Mouse (Mus musculus): ENCODE data around the gene Tm6sf1.

The Tm6sf1 gene

DNA sequence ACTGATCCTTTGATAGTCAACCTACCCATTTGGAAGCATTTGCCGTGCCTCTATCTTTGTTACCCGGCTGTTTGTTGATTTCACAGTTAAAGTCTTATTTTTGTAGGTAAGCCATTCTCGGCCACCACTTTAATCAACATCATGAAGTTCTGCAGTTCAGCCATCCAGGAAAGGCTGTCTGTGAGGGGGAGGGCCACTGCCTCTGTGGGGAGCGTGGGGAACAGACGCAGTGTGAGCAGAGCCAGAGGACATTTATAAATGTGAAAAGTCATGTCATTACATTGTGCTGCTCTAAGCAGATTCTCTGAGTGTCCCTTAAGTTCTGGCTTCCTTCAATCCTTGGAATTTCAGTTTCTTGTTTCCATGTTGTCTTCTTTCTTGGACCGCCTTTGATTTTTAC lies 8.6 kb upstream of the Tm6sf1 start:
- no peak for DNase-seq (ENCODE audit: low read depth)

DNA sequence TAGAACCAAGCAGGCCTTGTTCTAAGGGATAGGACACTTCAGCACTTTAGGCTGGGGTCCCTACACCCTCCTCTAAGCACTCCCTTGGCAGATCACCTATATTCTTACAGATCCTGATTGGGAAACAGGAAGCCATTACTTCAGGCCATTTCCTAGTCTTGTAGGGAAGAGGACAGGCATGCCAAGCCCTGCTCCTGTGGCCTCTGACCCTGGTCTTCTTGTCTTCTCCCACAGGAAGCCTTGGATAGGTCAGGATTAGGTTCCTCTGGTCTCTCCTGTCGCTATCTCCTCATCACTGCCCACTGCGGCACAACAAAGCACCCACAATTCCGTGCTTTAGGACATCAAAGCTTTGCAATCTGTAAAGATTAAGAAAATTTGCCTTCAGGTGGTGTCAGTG lies 7.1 kb upstream of the Tm6sf1 start:
- DNase-seq (ENCODE audit: low read depth): no peak

DNA sequence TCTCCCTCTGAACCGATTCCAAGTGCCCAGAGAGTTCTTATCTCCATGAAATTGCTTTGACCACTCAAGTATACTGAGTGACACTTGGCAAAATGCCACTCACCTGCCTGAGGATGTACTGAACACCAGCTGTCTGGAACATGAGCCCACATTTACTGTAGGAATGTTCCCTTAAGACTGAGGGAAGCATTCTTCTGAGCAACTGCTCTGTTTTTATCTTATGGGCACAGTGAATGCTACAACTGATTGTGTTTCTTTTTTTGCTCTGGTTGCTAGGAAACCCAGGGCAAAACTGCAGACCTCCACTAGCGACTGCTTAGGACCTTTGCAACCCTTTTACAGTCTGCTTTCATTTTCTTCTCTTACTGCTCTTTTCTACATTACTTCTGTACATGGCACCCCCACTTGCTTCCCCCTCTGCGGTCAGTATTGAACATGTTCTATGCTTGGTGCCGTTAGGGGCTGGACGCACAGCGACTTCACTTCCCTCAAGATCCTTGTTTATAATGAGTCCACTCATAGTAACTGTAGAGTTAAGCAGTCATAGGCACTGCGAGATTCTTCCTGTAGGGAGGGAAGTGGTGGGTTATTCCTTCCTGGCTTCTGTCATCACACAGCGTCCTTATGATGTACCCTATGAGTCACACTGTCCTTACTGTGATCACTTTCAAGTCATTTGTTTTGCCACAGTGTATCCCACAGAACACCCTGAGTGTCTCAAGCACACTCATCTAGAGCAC lies 4.1 kb upstream of the Tm6sf1 start:
- no peak for DNase-seq (ENCODE audit: low read depth)

DNA sequence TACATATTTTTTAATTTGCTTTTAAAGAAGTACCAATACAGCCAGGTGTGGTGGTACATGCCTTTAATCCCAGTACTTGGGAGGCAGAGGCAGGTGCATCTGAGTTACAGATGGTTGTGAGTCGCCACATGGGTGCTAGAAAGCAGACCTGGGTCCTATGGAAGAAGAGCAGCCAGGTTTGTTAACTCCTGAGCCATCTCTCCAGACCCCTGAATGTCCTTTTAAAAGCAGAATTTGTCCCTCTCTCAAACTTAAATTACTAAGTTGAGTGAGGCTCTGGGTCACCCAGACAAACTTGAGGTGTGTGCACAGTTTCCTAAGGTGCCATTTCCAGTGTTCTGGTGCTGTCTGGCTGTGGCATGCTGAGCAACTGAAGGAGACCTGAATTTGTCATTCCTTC lies 3.1 kb upstream of the Tm6sf1 start, which contains the start of gene Gm10160:
TSS of gene Gm10160 (minus strand) at position 101 of the 400 bp plus-strand sequence.
- no peak for DNase-seq (ENCODE audit: low read depth)

DNA sequence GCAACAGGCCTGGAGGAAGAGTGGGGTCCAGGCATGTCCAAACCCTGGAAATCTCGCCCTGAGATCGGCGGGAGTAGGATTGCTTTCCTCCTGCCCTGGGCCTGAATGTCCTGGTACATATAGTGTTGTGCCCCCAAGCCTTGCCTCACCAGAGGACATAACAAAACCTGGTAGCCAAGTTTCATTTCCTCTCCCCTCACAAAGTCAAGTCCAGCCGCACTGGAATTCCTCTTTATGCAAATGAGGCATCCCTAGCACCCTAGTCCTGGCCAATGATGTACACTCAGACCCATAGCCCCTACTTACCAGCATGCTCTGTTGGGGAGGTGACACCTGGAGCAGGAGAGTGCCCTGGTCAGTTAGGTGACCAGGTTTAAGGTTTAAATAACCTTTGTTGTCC lies 2.6 kb upstream of the Tm6sf1 start:
- no peak for DNase-seq (ENCODE audit: low read depth)

DNA sequence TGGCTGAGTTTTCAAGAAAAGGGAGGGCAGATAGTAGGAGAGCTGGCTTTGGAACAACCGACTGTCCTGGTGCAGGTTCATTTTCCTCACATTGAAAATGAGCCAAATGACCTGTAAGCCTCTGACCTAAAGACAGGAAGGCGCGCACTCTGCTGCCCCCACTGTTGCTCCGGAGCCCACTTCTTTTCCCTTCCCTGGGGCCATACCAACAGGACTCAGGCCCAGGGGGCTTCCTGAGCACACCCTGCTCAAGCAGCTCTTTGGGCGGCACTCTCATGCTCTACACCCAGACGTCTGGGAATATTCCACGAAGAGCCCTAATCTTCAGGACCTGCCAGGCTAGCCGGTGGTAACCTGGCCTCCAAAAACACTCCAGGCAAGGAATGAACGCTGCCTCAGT lies 565 bp upstream of the Tm6sf1 start:
- no peak for DNase-seq (ENCODE audit: low read depth)

DNA sequence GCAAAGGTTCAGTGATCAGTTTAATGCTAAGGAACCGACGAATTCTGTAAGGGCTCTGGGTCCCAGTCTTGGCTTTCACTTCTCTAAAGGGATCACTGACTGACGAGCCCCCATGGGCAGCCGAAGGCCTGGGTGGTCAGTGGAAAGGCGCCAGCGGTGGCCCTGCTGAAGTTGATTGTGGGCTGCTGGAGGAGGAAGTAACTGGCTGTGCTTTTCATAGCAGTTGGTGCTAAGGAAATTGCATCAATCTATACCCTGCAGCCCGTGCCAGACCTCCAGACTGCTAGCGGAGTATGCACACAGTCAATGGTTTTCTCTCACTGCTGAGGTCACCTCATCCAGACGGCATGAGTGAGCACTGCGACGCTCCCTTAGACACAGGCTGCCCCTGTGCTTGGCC lies 1.3 kb downstream of the Tm6sf1 start:
- no peak for DNase-seq (ENCODE audit: low read depth)

DNA sequence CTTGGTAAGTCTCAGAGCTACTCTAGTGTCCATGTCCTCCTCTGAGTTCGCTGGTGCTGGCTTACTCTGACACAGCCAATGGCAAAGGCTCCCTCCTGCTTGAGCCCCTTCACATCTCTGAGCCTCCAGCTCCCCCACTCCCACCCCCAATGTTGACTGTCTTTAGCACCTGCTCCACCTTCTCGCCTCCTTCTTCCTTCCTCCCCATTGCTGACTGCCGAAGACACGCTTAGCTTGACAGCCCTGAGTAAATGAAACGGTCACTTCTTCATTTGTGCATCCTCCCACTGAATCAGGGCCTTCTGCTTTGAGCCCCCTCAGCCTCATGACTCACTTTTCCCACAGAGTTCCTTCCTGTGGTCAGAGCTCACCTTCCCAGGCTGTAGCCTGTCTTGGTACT lies 2.2 kb downstream of the Tm6sf1 start:
- no peak for DNase-seq (ENCODE audit: low read depth)

DNA sequence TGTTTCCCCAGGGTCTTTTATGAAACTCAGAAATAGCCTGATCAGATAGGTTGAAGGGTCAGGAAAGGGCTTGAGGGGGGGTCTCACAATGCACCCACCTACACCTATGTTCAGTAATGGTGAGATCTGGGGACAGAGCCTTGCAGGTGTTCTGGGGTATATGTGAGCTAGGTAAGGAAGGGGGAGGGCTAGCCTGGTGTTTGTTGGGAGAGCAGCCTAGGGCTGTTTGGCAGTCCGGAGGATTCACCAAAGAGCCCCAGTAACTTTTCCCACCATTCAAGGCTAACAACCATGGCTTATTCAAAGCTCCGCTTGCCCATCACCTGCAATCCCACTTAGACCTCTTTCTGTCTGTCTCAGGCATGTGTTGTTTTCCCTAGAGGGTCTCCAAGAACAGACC lies 2.7 kb downstream of the Tm6sf1 start:
- no peak for DNase-seq (ENCODE audit: low read depth)

DNA sequence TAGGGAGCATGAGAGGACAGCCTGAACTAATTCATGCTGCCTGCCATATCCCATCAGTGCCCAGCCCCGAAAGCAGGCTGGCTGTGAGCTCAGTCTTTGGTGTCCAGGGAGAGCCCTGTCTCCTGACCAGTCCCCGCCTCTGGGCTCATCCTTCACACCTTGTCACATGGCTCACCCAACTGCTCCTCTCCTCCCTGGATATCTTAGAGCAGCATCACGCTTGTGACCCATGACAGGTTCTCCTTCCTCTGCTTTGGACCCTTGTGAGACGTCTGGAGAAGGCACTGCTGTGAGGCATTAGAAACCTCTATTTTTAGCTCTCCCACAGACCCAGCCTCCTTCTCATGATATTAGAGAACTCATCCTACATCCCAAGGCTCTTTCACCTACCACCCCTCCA lies 3.1 kb downstream of the Tm6sf1 start:
- no peak for DNase-seq (ENCODE audit: low read depth)

DNA sequence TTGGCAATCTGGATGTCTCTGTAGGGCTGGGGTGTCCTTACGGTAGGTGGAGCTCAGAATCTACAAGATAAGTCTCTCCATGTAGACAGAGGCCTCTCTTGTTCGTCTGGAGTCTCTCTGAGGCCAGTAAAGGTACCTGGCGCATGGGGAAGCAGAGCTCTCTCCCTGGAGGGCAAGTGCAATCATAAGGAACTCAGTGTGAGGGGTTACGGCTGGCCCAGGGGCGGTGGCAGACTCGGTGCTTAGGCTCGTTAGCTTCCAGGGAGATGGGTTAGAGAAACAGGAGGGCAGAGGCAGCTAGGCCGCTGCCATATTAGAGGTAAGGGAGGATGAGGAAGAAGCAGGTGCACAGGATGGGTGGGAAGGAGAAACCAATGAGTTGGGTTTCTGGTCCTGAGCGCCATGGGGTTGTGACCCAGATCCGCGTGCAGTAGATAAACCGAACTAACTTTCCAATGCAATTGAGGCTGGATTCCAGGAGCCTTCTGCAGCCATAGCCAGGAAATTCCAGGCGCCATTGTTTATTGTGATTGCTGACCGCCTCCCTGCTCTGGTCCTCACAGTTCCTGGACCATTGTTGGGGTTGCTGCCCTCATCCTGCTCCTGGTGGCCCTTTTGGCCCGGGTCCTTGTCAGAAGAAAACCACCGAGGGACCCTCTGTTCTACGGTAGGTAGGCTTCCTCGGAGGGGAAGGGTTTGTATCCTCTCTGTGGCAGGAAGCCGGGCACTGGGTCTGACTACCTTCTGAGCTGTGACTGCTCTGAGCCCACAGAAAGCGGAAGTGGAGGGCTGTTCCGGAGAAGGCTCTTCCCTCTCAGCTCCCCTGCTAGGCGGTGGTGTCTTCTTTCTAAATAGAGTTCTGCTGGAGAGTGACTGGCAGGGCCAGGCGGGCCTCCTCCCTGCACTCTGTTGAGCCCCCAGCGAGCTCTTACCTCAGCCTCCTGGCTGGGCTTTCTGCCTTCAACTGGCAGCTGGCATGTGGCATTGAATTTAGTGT lies 4.1 kb downstream of the Tm6sf1 start:
- no peak for DNase-seq (ENCODE audit: low read depth)

DNA sequence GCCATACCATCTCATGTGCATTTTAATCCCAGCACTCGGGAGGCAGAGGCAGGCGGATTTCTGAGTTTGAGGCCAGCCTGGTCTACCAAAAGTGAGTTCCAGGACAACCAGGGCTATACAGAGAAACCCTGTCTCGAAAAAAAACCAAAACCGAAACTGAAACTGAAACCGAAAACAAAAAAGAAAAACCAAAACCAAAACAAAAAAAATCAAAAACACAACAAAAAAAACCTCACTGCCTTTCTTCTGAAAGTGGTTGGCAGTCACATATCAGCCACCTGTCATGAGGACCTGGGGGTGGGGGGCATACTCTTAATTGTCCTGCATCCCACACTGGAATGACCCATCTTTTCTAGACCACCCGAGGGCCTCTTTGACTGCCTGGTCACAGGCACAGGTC lies 5.8 kb downstream of the Tm6sf1 start:
- no peak for DNase-seq (ENCODE audit: low read depth)

DNA sequence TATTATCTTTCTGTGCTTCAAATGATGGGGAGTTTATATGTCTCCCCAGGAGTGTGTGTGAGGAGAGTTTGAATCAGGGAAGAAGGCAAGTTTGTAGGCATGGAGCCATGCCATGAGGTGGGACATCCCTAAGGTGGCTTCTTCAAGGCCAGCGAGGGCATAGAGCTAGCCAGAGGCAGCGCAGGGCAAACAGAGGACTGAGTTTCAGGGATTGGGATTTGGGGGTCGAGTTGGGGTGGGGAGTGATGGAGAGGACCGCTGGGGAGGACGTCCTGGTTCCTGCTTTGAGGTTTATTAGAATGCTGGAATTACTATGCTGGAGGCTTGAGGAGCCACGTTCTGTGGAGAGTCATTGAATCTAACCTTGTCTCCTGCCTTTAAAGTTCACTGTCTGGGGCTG lies 7.1 kb downstream of the Tm6sf1 start:
- DNase-seq (ENCODE audit: low read depth): no peak

DNA sequence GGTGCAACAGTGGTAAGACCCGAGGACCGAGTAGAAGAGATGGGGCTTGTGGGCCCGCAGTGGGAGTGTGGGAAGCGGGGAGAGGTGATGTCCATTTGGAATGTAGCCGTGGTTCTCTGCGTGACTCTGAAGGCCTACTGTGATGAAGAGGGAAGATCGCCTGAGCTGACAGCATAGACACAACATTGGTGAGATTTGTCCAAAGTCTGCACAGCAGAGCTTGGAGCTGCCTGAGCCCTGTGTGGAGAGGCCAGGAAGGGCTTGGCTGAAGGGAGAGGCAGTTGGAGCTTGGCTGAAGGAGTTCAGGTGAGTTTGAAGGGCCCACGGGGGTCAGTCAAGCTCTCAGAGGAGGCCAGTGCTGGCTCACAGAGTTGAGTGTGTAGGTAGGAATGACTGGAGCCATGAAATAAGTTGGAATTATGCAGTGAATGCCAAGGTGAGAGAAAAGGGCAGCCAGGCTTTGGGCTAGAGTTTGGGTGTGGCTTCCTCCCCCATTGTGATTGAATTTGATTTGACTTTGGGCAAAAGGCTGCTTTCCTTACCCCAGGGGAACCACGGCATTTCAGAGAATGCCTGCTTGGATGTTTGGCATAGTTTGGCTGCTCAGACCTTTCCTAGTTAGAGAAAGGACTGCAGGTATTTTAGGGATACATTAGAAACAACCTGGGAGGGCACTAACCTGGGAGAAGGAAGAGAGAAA lies 8.6 kb downstream of the Tm6sf1 start:
- no peak for DNase-seq (ENCODE audit: low read depth)

DNA sequence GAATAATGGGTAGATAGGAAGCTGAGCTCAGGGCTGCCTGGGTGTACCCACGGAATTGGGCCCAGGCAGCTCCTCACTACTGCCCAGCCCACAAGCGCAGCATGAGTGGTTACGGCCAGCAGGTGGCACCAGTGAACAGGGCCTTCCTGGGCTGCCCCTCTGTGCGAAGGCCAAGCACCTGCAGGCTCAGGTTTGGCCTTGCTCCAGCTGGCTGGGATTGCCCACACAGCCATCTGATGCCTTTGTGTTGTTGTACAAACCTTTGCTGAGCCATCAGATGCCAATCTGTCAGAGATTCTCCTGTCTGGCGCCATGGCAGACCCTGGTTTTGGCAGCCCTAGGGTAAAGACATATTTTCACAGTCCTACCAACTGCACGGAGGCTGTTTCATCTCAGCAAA lies 9.4 kb downstream of the Tm6sf1 start:
- DNase-seq (ENCODE audit: low read depth): peak; percentile 44

DNA sequence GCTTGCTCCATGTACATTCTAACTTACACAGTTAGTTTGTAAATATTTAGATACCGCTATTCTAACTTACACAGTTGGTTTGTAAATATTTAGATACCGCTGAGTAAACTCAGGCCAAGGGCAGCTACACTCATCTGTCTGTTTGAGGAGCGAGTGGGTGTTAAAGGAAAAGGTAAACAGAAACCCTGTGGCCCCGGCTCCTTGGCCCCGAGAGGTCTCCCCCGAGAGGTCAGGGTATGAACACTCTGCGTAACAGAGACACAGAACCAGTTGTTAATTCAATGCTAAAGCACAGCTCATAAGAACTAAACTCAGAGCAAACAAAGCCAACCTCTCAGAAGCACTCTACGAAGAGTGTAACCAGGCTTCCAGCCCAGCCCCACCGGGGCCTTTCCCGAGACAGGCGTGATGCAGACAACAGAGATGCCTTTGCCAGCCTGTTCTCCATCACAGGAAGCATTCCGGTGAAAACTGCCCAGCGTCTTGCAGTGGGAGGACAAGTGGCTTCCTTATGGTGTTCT lies 13.8 kb downstream of the Tm6sf1 start:
- DNase-seq (ENCODE audit: low read depth): no peak

DNA sequence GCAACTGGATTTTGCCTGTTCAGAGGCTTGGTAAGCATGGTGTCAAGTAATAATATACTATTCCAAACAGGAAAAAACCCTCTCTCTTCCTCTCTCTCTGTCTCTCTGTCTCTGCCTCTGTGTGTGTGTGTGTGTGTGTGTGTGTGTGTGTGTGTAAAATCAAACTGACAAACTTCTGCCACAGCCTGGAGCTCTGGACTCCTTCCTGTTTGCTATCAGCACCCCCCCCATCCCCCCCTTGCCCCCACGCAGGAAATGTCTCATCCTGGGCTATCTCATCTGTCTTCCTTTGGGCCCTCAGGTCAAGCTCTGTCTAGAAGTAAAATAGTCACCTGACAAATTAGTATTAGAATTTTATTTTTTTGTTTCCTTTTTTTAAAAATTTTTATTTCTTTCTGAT lies 15.0 kb downstream of the Tm6sf1 start:
- DNase-seq (ENCODE audit: low read depth): no peak

DNA sequence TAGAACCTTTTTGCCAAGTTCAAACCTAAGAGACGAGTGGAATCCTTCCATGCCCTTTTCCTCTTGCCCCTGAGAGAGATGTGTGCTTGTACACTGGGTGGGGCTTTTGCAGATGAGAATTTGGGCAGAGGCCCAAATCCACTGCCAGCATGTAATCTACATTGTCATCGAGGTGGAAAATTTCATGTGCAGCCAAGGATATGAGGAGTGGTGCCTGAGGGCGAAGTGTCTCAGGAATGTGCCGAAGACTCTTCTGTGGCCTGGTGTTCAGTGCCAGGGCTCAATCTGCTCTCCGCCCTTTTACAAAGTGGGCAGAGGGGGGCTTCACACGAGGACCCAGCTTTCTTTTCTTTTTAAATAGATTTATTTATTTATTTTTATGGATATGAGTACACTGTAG lies 15.8 kb downstream of the Tm6sf1 start:
- DNase-seq (ENCODE audit: low read depth): no peak

DNA sequence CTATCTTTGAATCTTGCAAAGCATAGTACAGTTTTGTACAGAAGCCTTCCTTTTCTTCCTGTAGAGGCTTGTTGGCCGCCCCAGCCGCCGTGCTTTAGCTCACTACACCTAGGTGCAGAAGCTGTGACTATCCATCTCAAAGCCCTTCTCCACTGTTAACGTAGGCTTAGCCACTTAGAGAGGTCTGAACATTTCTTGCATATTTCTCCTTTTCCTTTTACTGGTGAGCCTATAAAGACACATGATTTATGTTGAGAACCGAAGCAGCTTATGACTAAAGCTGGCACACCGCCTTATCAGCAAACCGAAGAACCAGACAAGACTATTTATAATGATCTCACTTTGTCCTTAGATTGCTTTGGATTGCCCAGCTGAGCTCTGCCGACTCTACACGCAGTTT lies 16.6 kb downstream of the Tm6sf1 start:
- DNase-seq (ENCODE audit: low read depth): no peak

DNA sequence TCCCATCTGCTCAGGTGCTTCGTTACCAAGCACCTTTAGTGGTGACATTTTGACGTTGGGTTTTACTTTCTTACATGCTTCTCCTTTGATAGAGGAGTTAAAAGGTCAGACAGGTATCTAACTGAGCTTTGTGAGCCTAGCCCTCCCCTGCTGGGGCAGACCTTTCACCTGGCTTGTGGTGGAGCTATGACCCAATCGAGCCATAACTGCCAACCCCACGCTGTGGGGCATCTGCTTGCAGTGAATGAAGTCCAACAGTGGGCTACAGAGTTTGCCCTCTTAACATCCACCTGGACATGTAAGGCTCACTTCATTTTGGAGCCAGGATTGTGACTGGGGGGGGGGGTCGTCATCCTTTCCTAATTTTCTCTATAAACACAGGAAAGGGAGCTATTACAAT lies 21.5 kb downstream of the Tm6sf1 start:
- no peak for DNase-seq (ENCODE audit: low read depth)

DNA sequence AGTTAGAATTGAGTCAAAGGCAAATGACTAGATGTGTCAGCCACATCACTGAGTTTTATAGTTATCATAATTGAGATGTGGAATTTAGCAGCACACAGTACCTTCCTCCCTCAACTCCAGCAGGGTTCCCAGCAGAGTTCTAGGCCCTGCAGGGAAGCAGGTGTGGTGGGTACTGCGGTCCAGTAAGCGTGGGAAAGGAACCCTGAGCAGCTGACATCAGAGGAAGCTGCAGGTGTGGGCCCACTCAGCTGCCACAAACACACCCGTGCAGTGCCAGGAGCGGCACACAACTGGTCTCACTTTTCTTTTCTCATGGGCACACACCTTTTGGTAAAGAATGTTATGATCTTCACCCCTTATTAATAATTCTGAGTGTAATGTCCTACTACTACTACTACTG lies 22.0 kb downstream of the Tm6sf1 start:
- DNase-seq (ENCODE audit: low read depth): no peak

DNA sequence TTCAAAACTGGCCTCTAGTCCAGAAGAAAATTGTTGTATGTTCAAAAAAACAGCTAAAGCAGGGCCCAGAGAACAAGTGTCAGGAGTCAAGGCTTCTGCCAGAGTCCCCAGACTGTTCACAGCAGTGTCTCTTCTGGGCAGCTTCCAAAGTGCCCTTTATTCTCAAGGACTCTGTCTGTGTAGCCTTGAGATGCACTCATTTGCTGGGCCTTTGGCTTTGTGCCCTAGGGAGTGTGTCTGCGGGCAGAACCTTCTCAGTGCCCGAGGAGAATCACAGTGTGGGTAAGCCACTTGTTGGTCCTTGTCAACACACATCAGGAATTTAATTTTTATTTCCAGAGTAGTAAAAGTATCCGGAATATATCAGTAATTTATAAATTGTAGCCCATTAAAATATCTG lies 22.8 kb downstream of the Tm6sf1 start:
- DNase-seq (ENCODE audit: low read depth): no peak

Measured in fibroblast of lung, adult 2 months (primary cell).